Mouse (Mus musculus) adrenal gland, adult 2 months (tissue): ENCODE data around the gene Cdk5. TPM values are rescaled to one million over a fixed set of nuclear protein-coding genes. Genes with fewer than 3 reads are reported as not detected.

Source experiments
- DNase-seq: peaks from one replicate; pipeline ENCODE4 v3.0.0; 2021
- polyA plus RNA-seq: library from polyadenylated mRNA; depleted of rRNA; stranded (reverse); fragments of >200 nt; gene quantifications from 2 replicates; pipeline ENCODE4 v1.2.3, GENCODE M21; 2012; rRNA removed
- total RNA-seq, 2 experiments: library from RNA; stranded (reverse); gene quantifications; 2 replicates each; pipeline ENCODE4 v1.2.3; 2021

Gene Cdk5
- total and polyA plus RNA-seq, 3 experiments: 40.7 to 60.2 (median 47.9) TPM

DNA sequence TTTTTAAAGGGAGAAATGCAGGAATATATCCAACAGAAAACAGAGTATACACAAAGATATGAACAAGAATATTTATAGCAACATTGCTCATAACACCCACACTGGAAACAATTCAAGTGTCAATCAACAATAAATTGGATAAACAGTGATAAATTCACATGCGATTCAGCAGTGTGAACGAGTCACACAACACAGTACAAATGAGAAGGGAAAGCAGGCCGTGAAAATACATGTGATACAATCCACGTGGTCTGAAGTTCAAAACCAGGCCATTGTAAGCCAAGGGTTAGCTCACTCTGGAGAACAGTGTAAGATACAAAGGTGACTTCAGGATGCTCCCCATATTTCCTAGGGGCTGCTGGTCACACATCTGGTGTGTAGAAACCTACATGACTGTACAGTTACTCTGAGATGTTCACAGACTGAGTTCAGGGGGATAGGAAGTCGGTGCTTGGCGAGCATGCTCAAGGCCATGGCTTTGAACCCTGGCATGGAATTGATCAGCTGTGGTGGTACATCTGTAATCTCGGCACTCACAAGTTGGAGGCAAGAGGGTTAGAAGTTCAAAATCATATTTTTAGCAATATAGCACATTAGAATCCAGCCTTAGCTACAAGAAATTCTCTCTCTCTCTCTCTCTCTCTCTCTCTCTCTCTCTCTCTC lies 48.5 kb downstream of the Cdk5 start:
- no peak for DNase-seq

GRCm38 (mm10) chr5:24374216-24374615 lies 49.1 kb downstream of the Cdk5 start:
- DNase-seq: no peak

DNA sequence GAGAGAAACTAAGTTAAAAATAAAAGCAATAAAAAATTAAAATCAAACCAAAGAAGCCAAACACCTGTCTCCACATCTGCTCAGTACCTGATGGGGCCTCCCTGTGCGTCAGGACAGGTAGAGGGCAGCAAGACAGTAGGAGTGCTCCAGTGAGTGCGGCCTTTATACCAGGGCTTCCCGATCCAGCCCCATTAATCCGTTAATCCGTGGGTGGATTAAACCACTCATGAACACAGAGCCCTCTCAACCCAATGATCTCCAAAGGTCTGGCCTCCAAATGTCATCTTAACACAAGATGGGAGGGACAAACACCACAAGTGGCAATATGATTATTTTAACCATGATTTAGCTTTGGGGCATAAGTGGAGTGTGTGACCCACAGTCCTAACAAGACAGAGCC lies 49.5 kb downstream of the Cdk5 start:
- no peak for DNase-seq

- DNase-seq: no peak
Measured at GRCm38 (mm10) chr5:24369767-24370166, 53.6 kb downstream of the Cdk5 start.

Other genes with a start within 250 kb of the Cdk5 start
- 10 to 100 TPM; 12.3 to 26.4 TPM for gene Kcnh2, start 71.9 kb downstream of the Cdk5 start, total RNA-seq
- gene Kcnh2, start 71.9 kb downstream of the Cdk5 start, polyA plus RNA-seq: 75.2 and 99.5 TPM in 2 replicates
- gene Nos3, start 58.7 kb downstream of the Cdk5 start, total RNA-seq: 10 to 100 TPM in 1 of 2 experiments, 1 to 10 TPM in 1; 8.5 to 13.6 TPM
- gene Nos3, start 58.7 kb downstream of the Cdk5 start, polyA plus RNA-seq: 22.1 and 33.1 TPM in 2 replicates
- gene Atg9b, start 31.4 kb downstream of the Cdk5 start, total RNA-seq: 1 to 10 TPM; 1.5 to 1.7 TPM
- 7.5 and 11.6 TPM in 2 replicates for gene Atg9b, start 31.4 kb downstream of the Cdk5 start, polyA plus RNA-seq
- 10 to 100 TPM; 63.6 to 69.8 TPM for gene Abcb8, start 29.9 kb downstream of the Cdk5 start, total RNA-seq
- gene Abcb8, start 29.9 kb downstream of the Cdk5 start, polyA plus RNA-seq: 165 and 174 TPM in 2 replicates
- under 1 TPM in 1 of 2 experiments, not detected in 1; 0.48 TPM for gene Asic3, start 10.1 kb downstream of the Cdk5 start, total RNA-seq
- gene Asic3, start 10.1 kb downstream of the Cdk5 start, polyA plus RNA-seq: 0.74 and 1.2 TPM in 2 replicates
- 10 to 100 TPM; 58.4 to 63.2 TPM for gene Slc4a2, start 307 bp upstream of the Cdk5 start, total RNA-seq
- 65.9 and 74.0 TPM in 2 replicates for gene Slc4a2, start 307 bp upstream of the Cdk5 start, polyA plus RNA-seq
- gene Fastk, start 21.8 kb upstream of the Cdk5 start, total RNA-seq: 100 to 1,000 TPM in 1 of 2 experiments, 10 to 100 TPM in 1; 93.4 to 108 TPM
- gene Fastk, start 21.8 kb upstream of the Cdk5 start, polyA plus RNA-seq: 335 and 350 TPM in 2 replicates
- 10 to 100 TPM; 16.7 to 20.5 TPM for gene Tmub1, start 24.3 kb upstream of the Cdk5 start, total RNA-seq
- gene Tmub1, start 24.3 kb upstream of the Cdk5 start, polyA plus RNA-seq: 86.7 and 94.5 TPM in 2 replicates
- 10 to 100 TPM; 78.8 to 89.8 TPM for gene Agap3, start 28.6 kb upstream of the Cdk5 start, total RNA-seq
- 96.5 and 106 TPM in 2 replicates for gene Agap3, start 28.6 kb upstream of the Cdk5 start, polyA plus RNA-seq
- gene Gbx1, start 103.7 kb upstream of the Cdk5 start, total RNA-seq: not detected
- not detected in 2 replicates for gene Gbx1, start 103.7 kb upstream of the Cdk5 start, polyA plus RNA-seq
- gene Asb10, start 117.4 kb upstream of the Cdk5 start, total RNA-seq: not detected
- 0.30 and 0.76 TPM in 2 replicates for gene Asb10, start 117.4 kb upstream of the Cdk5 start, polyA plus RNA-seq
- not detected for gene 4931409K22Rik, start 133.3 kb upstream of the Cdk5 start, total RNA-seq
- not detected in 2 replicates for gene 4931409K22Rik, start 133.3 kb upstream of the Cdk5 start, polyA plus RNA-seq
- 10 to 100 TPM; 72.0 TPM for gene Abcf2, start 153.9 kb upstream of the Cdk5 start, total RNA-seq
- gene Abcf2, start 153.9 kb upstream of the Cdk5 start, polyA plus RNA-seq: 66.9 and 82.4 TPM in 2 replicates
- 10 to 100 TPM; 37.9 to 49.7 TPM for gene Chpf2, start 163.2 kb upstream of the Cdk5 start, total RNA-seq
- 60.0 and 76.6 TPM in 2 replicates for gene Chpf2, start 163.2 kb upstream of the Cdk5 start, polyA plus RNA-seq
- gene Smarcd3, start 200.9 kb upstream of the Cdk5 start, total RNA-seq: 10 to 100 TPM; 14.2 to 25.0 TPM
- 53.1 and 71.3 TPM in 2 replicates for gene Smarcd3, start 200.9 kb upstream of the Cdk5 start, polyA plus RNA-seq